Mouse (Mus musculus) ES-Bruce4 (cell line): ENCODE data around the gene Olfr71. TPM values are rescaled to one million over a fixed set of nuclear protein-coding genes. Genes with fewer than 3 reads are reported as not detected.

Experiments
- H3K27ac ChIP-seq: 2 replicates; pipeline ENCODE4 v1.5.1; 2012; ENCODE audit warnings: low read length, inconsistent platforms; ENCODE audit not compliant: insufficient read depth
- H3K27me3 ChIP-seq: 2 replicates; pipeline ENCODE4 v1.6.1; 2012; ENCODE audit warnings: mild to moderate bottlenecking, low read length, inconsistent platforms; ENCODE audit not compliant: control insufficient read depth, poor library complexity, insufficient read depth, severe bottlenecking
- H3K36me3 ChIP-seq: 2 replicates; pipeline ENCODE4 v1.6.1; 2012; ENCODE audit warnings: inconsistent platforms, mild to moderate bottlenecking, low read length, moderate library complexity; ENCODE audit not compliant: control insufficient read depth, poor library complexity, insufficient read depth, severe bottlenecking
- H3K4me1 ChIP-seq: one replicate; pipeline ENCODE4 v1.8.1; 2011; ENCODE audit warnings: low read length; ENCODE audit not compliant: control insufficient read depth, insufficient read depth
- H3K4me3 ChIP-seq: 2 replicates; pipeline ENCODE4 v1.5.1; 2011; ENCODE audit warnings: low read depth, mild to moderate bottlenecking, low read length
- H3K9ac ChIP-seq: 2 replicates; pipeline ENCODE4 v1.6.1; 2012; ENCODE audit warnings: low read depth, mild to moderate bottlenecking, inconsistent platforms; ENCODE audit not compliant: poor library complexity, severe bottlenecking
- H3K9me3 ChIP-seq: replicated peaks from 2 replicates; pipeline ENCODE4 v1.6.1; 2012; ENCODE audit warnings: mild to moderate bottlenecking, low read length, inconsistent platforms; ENCODE audit not compliant: control insufficient read depth, poor library complexity, insufficient read depth, severe bottlenecking
- CTCF ChIP-seq: IDR thresholded peaks from one replicate; pipeline ENCODE4 v1.8.1; 2011; ENCODE audit warnings: low read depth, low read length
- EP300 ChIP-seq: IDR thresholded peaks from 2 replicates; pipeline ENCODE4 v1.6.1; 2011; ENCODE audit warnings: low read depth, low read length; ENCODE audit not compliant: insufficient read depth
- POLR2A ChIP-seq: IDR thresholded peaks from one replicate; pipeline ENCODE4 v1.8.1; 2011; ENCODE audit warnings: low read length; ENCODE audit not compliant: insufficient read depth
- polyA plus RNA-seq: library from polyadenylated mRNA; stranded (reverse); fragments of >200 nt; gene quantifications from 2 replicates; pipeline ENCODE4 v1.2.4, GENCODE M21; 2011; ENCODE audit warnings: low read depth; ENCODE audit not compliant: missing spikeins, insufficient read depth, insufficient read length

Gene Olfr71
- polyA plus RNA-seq, 1 experiment, result not detected

DNA sequence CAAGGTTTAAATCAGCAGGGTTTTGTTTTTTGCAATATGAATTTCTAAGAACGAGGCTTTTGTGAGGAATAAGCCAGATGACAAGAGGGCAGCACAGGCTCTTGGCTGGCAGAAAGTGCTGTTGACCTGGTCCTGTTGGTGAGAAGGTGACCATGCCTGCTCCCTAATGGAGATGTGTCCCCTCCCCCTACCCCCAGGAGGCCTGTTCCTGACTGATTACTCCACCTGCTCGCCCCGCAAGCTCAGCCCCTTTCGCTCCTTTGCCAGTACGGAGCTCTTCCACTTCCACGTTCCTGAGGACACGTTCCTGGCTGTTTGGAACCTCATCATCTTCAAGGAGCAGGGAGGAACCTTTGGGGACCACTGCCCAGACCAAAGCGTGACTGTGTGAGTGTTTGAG lies 36.4 kb downstream of the Olfr71 start:
- TF ChIP-seq CTCF (no peak), EP300 (no peak), POLR2A (no peak)
- H3K27me3 ChIP-seq, result no peaks in the 10 kb centered on the region
- H3K36me3 ChIP-seq, result no peaks in the 10 kb centered on the region
- H3K27ac ChIP-seq, result no peak overlapping the region
- H3K4me3 ChIP-seq, result no peak overlapping the region
- no peaks in the 10 kb centered on the region for H3K9me3 ChIP-seq
- no peaks in the 10 kb centered on the region for H3K4me1 ChIP-seq
- no peak overlapping the region for H3K9ac ChIP-seq

DNA sequence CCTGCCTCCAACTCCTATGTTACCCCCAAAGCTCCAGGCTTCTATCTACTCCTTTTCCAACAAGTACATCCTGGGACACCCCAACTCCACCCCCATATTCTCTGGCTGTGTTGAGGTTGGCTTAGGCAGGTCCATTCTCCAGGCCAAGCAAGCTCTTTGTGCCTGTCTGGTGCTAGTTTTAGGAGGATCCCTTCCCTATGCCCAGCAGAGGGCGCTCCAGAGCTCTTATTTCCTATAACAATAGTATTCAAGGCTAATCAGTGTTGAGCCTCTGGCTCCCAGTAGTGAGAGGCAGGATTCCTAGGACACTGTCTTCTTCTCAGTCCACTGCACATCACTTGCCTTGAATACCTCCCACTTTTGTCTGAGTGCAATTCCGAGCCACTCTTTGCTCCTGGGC lies 38.0 kb downstream of the Olfr71 start:
- Histone ChIP-seq H3K27ac (no peak overlapping the region), H3K9ac (no peak overlapping the region), H3K27me3 (no peaks in the 10 kb centered on the region), H3K4me3 (no peak overlapping the region), H3K4me1 (no peaks in the 10 kb centered on the region), H3K36me3 (no peaks in the 10 kb centered on the region), H3K9me3 (no peaks in the 10 kb centered on the region)
- TF ChIP-seq POLR2A (no peak), CTCF (peak; percentile 60), EP300 (no peak)

DNA sequence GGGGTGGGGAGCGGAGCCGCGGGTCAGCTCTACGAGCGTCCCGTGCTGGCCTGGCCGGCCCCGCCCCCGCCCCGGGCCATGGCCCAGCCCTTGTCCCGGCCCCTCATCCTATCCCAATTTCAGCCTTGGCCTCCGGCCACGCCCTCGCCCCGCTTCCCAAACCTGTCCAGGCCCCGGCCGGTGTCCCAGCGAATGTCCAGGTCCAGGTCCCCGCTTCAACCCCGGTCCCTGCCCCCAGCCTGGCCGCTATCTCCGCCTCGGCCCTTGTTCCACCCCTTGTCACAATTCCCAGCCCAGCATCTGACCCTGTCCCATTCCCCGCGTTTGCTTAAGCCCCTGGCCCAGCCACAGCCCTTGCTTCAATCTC lies 40.6 kb downstream of the Olfr71 start:
- no peaks in the 10 kb centered on the region for H3K36me3 ChIP-seq
- peak overlapping the region; percentile 62 for H3K4me3 ChIP-seq
- no peaks in the 10 kb centered on the region for H3K4me1 ChIP-seq
- TF ChIP-seq EP300 (no peak), POLR2A (no peak), CTCF (no peak)
- no peak overlapping the region for H3K27ac ChIP-seq
- no peaks in the 10 kb centered on the region for H3K9me3 ChIP-seq
- peak overlapping the region; percentile 63 for H3K9ac ChIP-seq
- H3K27me3 ChIP-seq, result no peaks in the 10 kb centered on the region

DNA sequence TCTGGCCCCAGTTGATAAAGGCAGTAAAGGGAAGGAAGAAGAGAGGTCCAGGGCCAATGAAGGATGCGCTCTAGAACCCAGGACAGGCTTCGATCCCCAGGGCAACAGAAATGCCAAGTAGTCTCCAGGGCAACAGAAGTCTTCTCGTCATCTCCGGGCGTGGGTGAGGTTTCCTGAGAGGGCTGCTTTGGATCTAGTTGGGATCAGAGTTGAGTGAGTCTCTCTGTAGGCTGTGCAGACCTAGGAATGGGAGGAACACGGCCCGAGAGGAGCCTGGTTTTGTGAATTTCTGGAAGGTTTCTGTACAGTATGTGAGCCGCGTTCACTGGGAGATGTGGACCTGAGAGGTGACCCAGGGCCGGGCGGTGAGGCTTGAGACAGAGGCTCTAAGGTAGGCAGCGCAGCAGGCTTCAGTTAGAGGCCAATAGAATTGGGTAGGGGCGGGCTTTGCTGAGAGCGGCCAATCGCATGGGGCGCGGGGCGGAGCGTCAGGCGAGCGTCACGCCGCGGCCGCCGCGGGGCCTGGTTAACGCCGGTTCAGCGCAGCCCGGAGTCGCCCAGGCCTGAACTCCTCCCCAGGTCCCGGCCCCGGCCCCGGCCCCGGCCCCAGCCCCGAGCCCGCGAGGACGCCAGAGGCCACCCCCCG lies 41.1 kb downstream of the Olfr71 start, which contains the start of the genes Tmem8b and Fam221b:
Gene Tmem8b (plus strand): TSS at position 190 of the 646 bp plus-strand sequence.
Gene Fam221b (minus strand): TSS at position 364 of the 646 bp plus-strand sequence.
- Histone ChIP-seq H3K9me3 (no peaks in the 10 kb centered on the region), H3K9ac (peak within 1 kb of the TSS; percentile 63), H3K4me3 (peak within 1 kb of the TSS; percentile 68), H3K36me3 (no peaks in the 10 kb centered on the region), H3K4me1 (no peaks in the 10 kb centered on the region), H3K27me3 (no peaks in the 10 kb centered on the region), H3K27ac (no peak within 1 kb of the TSS)
- no peak for TF ChIP-seq CTCF
- TF ChIP-seq POLR2A, result peak; percentile 80

DNA sequence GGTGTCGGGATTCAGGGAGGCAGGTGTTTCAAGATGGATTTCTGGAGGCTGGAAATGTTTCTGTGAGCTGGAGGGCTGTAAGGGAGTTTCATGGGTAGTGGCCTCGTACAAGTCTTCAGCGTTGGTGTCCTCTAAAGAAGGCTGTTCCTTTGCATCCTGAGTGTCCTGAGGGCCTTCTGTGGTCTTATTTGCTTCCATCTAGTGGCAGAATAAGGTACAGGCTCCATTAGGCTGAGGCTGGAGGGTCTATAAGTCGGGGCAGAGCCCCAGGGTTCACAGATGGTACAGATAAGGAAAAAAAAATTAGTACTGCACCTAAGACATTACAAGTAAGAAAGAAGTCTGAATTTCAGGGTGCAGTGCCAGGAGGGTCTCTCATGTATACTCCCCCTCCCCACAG lies 43.6 kb downstream of the Olfr71 start:
- no peaks in the 10 kb centered on the region for H3K27me3 ChIP-seq
- TF ChIP-seq POLR2A (no peak), EP300 (no peak), CTCF (peak; percentile 20)
- no peaks in the 10 kb centered on the region for H3K4me1 ChIP-seq
- no peak overlapping the region for H3K9ac ChIP-seq
- no peaks in the 10 kb centered on the region for H3K36me3 ChIP-seq
- no peak overlapping the region for H3K27ac ChIP-seq
- H3K9me3 ChIP-seq, result no peaks in the 10 kb centered on the region
- H3K4me3 ChIP-seq, result no peak overlapping the region

DNA sequence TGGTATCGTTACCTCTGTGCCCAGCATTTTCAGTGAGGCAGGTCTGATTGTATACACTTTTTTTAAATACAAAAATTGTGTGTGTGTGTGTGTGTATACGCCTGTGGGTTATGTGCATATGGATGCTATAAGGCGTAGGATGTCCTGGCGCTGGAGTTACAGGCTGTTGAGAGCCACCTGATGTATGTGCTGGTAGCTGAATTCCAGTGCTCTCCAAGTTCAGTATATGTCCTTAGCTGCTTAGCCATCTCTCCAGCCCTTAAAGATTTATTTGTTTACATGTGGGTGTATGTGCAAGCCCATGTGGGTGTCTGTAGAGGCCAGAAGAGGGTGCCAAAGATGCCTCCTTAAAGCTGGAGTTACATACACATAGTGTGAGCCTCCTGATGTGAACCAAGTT lies 52.9 kb downstream of the Olfr71 start:
- Histone ChIP-seq H3K27me3 (no peaks in the 10 kb centered on the region), H3K27ac (no peak overlapping the region), H3K4me1 (no peaks in the 10 kb centered on the region), H3K4me3 (peak overlapping the region; percentile 17; the same call in 1 of the 2 replicates), H3K36me3 (no peaks in the 10 kb centered on the region), H3K9me3 (no peaks in the 10 kb centered on the region), H3K9ac (no peak overlapping the region)
- TF ChIP-seq POLR2A (no peak), EP300 (no peak), CTCF (no peak)
